Mouse (Mus musculus) adrenal gland, adult 2 months (tissue): ENCODE measurements at regions not wholly inside any gene's neighbourhood (a gene's known extent, or its start where the extent isn't known, plus 50 kb on each side); places are given as distances from the start of the nearest gene placed in this dataset.

Experiments used
- DNase-seq: peaks from one replicate; pipeline ENCODE4 v3.0.0; 2021

DNA sequence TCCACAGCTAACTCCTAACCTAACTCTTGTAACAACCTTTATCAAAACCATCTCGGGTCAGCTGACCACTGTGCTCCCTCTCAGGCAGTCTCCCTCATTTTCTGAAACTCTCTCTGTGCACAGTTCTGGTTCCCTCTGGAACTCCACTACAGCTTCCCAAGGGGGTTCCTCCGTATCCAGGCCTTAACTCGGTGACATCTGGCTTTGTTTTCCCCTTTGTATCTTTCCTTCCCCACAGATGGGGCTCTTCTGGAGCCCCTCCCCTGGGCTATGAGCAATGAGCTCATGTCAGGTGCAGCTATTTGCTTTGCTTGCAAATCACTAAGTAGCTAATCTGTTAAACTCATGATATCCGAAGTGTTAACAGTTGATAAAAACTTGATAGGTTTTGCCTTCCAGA, 535.6 kb downstream of the Slc4a3 start:
- no peak for DNase-seq

DNA sequence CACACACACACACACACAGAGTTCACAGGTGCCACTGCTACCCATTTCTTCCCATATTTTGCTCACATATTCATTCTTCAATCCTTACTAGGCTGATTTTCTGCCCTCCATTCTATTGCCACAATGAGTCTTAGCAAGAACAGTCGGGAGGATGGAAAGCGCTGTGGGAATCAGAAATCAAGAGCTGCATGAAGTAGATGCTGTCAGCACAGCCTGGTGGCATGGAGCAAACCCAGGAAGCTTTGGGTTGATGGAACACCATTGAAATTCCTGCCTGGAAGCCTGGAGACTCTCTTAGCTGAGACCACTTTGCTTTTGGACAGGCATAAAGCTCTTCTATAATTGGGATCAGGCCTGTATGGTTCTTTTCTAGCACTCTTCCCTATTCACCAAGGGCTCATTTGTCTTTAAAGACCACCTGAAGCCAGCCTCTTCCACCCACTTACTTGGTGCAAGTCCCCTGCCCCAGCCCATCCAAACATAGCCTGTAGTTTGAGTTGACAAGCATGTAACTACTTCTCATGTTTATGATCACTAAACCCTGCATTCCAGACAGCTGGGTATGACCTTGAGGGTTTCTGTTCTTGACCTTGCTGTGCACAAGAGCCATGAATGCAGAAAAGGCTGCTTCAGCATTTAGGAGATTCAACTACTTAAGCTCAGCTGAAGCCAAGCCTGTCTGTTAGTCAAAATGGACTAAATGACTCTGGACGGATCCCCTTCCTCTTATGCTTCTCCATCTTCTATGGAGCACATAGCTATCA, 537.4 kb downstream of the Slc4a3 start:
- peak; percentile 12 for DNase-seq

DNA sequence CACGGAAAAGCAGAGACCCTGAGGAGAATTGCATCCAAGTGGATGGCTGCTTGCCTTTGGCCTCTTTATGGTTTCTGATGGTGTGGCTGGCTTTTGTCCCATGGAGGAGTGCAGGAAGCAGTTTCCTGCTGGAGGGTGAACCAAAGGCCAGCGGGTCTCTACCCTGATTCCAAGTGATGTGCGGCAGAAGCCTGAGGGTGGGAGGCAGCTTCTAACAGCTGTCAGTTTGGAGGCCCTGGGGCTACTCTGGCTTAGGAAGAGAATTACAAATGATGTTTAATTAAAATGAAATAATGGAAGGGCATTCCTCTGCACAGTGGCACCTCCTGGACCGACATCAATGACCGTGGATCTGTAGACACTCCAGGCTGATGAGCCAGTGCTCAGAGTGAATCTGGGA, 545.0 kb downstream of the Slc4a3 start:
- no peak for DNase-seq

DNA sequence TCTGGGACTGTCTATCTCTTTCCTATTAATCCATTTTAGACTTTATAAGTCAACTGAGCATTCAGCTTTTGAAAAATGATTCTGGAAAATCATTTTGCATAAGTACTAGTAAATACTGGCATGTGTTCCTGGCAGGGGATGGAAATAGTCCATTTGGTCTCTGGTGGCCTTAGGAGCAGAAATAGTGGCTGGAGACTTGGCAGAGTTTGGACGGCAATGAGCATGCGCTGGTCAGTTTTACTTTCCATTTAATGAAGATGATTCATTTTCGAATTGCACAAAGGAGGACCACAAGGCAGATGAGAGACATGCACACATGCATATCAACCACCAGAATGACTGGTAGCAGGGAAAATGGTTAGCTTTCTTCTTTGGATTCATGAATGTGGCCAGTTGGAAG, 567.2 kb downstream of the Slc4a3 start:
- peak; percentile 16 for DNase-seq

DNA sequence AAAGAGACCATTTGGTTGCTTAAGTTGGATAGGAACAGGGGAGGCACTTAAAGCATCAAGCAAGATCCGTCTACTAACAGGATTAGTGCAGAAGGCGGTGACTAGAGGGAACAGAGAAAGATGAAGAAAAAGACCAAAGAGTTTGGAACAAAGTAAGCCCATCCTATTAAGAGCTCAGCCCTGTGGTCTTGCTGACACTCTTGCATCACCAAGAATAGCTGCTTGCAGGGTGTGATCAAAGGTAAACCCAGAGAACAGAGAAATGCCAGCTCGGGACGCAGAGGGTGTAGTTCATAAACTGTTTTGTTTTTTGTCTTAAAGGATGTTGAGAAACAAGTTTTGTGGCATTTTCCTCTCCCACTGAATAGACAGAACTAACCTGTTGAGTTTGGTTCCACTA, 574.8 kb downstream of the Slc4a3 start:
- no peak for DNase-seq

DNA sequence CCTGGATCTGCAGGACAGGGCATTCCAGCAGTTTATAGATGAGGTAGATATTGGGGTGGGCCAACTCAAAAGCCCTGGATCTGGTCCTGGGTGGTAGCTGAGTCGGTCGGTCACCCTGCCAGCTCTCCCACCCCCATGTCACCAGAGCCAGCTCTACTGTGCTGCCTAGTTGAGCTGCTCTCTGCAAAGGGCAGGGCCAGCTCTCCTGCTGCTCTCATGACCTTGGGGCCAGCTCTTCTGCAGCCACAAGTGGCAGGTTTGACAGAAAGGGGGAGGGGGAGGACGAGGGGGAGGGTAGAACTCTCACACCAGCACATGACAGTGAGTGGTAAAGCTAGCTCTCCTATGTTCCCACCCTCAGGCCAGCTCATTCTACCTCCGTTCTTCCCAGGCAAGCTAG, 584.3 kb downstream of the Slc4a3 start:
- DNase-seq = peak; percentile 3

DNA sequence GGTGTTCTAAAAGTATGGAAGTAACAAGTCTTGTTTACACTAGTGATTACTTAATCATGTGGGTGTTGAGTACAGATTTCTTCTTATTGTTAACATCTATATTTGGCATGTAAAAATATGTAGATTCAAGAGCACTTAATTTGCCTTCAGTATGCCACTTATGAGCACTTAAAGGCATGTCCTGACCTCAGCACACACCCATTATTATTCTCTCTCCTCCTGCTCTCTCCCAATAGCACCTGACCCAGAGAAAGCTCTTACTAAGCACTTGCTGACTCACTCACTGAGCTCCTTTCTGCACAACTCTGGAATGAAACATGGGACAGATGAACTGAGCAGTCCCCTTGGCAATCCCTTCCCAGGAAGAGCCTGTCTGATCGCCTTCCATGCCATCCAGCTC, 590.7 kb downstream of the Slc4a3 start:
- no peak for DNase-seq

DNA sequence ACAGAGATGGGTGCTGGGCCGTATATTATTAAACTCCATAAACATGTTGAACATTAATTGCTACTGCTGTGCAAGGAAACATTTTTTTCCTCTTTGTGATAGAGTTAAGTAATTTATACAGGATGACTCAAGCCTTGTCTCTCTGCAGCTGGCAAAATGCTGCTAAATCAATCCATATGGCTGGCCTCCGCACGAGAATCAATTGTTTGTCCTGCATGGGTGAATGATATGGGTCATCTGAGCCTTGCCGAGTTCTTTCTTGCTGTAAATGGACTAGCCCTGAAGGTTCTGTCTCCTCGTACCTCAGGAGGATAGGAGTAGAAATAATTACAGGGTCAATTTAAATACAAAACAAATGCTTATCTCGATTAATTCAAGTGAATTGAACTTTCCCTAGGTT, 591.6 kb downstream of the Slc4a3 start:
- DNase-seq = no peak

DNA sequence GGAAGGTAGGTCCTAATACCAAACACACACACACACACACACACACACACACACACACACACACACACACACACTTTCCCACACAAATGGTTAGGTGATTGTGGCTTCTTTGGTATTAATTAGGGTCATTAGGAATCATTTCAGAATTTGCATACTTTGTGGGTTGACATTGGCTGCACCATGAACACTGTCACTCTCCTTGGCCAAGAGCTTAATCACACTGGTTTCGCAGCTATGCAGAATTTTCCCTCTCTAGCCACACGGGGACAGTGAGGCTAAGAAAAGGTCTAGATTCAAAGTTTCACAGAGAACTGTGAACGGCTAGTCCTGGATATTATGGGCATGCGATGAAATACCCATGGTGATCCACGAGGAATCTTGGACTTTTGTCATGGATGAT, 597.5 kb downstream of the Slc4a3 start:
- no peak for DNase-seq

DNA sequence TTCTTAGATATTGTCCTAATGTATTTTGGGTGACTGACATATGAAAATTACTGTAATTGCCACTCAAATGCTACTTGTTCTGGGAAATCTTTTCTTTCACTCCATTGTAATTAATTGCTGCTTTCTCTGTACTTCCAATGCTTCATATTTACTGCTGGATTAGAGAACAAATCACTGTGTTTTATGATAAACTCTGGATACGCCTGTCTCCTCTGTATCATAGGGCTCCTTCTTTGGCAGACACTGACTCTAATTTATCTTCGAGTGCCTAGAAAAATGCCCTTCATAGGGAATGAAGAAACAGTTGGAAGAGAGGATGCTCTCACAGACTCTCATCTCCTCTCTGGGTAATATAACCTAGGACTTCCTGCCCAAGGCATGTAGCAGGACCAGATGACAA, 602.9 kb downstream of the Slc4a3 start:
- no peak for DNase-seq

DNA sequence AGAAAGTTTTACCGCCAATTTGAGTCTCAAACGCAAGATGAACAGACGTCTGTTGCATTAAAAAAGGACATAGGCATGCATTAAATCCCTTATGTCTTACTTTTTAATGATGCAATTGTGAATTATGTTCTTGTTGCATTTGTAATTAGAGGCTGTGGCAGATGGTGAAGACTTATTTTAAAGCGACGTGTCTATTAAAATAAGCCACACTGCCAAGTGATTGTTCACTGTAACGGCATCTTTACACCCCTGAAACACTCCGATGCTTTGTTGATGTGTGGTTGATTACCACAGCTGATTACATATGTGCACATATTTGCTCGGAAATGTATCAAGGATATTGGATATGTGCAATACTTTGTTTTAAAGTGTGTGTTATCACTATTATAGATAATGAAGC, 610.2 kb downstream of the Slc4a3 start:
- no peak for DNase-seq

DNA sequence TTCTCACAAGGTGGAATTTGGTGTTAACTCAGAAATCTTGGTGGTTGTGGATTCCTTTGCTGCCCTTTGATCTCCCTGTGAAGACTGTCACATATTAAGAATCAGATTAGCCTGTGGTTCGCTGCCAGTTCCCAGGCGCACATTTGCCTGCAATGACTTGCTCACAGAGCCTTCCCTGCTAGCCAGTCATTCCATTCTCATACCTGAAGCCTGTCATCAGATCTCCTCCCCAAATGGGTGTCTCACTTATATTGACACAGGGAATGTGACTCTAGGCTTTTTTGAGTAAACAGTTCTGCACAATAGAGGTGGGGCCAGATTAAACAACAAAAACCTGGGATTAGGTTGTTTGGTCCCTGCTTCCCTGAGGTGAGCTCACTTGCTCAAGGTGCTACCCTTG, 621.4 kb downstream of the Slc4a3 start:
- DNase-seq = no peak

DNA sequence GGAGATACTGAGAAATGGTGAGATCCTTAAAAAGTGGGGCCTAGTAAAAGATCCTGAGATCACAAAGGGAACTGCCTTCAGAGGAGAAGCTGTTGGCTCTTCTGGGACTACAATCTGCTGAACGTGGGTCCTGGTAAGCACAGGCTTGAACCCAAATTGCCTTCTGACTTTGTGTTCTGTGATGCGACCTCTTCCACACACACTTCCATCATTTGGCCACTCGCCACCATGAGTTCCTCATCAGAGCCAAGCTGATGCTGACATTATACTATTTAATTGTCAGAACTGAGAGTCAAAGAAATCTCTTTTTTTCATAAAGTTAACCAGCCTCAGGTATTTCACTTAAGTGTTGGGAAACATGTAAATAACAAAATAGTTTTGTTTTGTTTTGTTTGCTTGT, 635.1 kb downstream of the Slc4a3 start:
- DNase-seq = no peak

DNA sequence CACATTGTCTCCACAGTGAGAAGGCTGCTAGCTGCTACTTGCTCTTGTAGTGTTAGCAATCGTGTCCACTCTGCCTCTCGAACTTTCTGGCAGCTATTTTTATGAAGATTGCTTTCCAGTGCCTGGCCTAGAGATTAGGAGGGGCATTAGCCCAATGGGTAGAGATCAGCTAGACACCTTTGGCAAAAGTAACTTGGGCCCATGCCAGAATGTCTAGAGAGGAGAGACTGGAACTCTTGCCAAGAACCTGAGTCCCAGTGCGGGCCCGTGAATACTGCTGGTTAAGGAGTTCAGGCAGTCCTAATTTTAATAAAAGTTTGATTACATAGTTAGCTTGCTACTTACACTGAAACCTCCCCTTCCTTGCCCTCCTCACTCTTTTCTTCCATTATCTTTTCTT, 648.8 kb downstream of the Slc4a3 start:
- DNase-seq = no peak

DNA sequence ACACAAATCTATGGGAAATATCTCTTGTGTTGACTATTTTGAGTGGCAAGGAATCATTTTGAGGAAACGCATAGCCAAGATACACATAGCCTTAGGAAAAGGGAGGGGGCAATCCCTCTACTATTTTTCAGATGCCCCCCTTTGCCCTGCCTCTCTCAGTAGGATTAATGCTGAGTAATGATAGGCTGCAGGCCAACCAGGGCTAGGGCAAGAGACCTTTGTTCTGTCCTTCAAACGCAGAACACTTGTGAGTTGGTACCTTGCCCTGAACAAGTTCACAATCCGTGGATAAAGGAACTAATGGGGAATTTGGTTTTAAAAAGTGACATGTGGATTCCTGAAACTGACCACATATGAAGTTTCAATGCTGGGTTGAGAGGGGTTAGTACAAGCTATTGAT, 651.6 kb downstream of the Slc4a3 start:
- DNase-seq = no peak

DNA sequence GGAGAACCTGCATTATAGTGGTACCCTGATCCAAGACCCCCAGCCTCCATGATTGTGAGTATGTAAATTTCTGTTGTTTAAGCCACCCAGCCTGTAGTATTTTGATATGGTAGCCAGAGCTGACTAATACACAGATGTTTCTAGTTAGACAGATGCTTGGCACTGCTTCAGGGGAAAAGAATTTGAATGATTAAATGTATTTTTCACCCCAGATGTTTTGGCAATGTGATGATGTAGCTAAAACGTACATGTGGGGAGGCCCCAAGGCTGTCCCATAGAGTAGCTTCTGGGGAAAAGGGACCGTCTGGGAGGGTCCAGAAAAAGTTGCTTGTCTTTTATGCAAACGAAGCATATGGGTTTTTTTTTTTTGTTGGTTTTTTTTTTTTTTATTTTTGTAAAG, 654.8 kb downstream of the Slc4a3 start:
- no peak for DNase-seq

DNA sequence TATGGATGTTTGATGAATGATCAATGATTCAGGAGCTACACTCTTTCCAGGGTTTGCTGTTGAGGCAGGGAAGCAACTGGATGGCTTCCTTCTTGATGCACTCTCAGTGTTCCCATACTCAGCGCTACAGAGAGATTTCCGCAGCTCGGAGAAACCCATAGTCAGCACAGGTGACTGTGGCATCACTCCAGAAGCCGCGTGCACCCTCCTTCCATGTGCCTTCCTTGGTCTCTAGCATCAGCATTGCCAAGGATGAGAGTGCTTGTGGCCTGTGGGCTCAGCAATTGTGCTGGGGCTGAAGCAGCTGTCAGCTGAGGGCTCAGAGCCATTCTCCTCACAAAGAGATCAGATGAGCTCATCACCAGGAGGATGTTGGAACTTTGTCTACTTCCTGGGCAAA, 666.4 kb downstream of the Slc4a3 start:
- DNase-seq = no peak

DNA sequence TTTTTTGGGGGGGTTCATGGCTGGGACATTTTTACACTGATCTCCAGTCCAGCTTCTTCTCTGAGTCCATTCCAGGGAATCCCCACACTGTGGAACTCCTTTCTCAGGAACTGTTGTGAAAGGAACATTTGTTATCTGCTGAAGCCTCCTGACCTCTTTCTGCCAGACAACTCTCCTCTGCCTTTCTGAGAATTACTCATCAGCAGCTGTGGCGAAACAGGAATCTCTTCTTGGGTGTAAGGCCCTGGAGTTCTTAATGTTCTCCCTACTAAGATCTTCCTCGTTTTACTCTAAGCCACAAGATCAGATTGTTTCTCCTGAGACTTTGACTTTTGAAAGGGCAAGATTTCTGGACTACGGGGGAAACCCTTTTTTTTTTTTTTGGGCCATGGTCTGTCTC, 698.7 kb downstream of the Slc4a3 start:
- DNase-seq = peak; percentile 45

DNA sequence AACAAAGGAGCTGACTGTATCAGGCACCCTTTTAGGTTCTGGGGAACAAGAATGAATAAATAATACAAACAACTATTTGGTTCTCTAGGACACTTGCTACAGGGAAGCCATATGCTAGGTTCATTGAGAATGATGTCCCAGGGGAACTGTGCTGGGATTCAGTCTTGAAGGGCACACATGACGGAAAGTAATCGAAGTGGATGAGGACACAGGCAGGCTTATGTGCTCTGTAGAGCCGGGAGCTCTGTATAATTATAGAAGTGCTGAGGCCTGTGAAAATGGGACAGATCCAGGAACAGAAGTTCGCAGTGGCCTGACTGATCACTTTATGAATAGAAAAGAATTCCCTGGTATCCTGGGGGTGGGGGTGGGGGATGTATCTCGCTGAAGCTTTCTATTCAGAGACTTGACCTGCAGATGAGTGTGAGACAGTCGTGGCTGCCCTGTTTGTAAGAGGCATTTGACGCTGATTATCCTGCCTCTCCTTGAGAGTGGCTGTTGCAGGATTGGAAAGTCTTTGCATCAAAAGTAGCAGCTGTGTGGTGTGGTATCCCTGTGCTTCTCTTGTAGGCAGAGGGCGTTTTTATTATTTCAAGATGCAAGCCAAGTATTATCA, 700.2 kb downstream of the Slc4a3 start:
- DNase-seq = no peak

DNA sequence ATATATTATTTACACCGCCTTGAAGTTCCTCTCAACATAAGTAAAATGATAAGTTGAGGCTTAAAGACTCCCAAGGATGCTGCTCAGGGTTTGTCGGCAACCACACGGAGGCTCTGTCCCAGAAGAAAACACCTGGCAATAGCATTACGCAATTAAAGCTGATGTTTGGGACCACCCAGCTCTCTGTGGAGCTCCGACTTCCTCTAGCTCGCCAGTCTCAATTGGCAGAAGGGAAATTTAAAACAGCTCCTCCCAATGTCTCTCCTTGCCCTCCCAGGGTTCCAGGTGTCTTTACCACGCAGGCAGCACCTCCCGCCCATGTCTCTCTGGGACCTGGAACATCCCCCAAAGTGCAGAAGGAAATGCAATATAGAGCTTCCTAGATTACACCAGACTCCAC, 701.1 kb downstream of the Slc4a3 start:
- no peak for DNase-seq

DNA sequence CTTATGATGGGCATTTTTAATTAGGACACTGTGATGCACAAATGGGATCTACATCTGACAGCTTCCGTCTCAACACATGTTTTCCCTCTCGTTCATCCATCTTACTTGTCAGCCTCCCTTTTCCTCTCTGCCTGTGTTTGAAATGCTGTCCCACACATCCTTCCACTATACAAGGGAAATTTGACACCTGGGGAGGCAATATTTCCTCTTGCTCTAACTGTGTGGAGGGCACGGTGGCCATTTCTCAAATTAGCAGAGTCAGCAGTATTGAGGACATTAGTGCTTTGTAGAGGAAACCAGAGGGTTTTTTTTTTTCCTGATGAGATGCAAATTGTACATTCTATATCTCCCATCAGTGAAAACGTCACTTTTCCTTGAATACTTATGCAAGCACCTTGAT, 712.2 kb downstream of the Slc4a3 start:
- no peak for DNase-seq

DNA sequence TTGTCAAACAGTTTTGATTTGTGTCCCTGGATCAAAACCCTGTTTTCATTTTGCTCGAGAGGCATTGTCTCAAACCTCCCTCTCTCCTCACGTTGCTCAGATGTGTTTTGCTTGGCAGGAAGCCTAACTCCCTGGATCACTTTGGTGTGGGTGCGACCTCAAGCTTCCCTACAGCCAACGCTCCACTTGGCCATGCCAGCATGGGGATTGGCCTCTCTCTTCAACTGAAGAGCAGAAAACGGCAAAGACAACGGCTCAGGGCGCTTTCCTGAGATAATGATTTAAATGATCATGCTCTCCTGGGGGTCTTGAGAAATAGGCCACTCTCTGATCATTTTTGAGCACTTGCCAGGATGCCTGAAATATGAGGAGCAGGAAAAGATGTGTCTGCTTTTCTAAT, 730.1 kb downstream of the Slc4a3 start:
- DNase-seq = peak; percentile 25

DNA sequence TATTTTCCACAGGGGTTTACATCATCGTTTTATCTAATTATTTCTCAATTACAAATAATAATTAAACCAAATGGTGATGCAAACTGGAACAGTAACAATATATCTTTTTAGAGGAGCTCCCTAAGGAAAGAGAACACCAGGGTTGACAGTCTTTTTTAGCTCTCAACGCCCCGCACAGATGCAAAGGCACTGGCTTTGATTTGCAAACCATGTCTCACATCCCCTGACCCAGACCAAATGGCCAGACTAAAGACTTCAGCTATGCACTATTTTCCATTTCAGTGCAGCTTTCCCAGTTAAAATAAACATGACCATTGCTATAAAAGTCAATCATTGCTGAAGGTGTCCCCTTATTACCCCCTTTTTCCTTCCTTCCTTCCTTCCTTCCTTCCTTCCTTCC, 730.6 kb downstream of the Slc4a3 start:
- no peak for DNase-seq

DNA sequence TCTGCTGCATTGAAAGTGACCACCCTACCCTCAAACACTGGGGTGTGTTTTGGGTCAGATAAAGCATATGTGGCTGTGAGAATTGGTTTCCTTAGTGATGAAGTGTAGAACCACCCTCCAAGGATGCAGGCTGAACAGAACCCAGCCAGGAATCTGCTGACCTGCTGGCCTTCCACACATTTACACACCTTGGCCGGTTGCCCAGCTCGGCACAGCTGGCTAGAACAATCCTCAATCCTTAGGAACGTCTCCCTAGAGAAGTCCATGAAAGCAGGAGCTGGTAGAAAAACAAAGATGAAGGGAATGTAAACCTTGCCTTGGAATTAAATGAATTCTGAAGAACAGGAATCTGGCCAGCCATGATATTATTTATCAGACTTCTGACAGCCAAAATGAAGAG, 737.3 kb downstream of the Slc4a3 start:
- peak; percentile 3 for DNase-seq
